Mouse (Mus musculus): ENCODE measurements around the gene Gm973. TPM values are rescaled to one million over a fixed set of nuclear protein-coding genes. Genes with fewer than 3 reads are reported as not detected.

Gene Gm973
- total RNA-seq, 1 experiment from 2014 or later: 7.8 TPM

DNA sequence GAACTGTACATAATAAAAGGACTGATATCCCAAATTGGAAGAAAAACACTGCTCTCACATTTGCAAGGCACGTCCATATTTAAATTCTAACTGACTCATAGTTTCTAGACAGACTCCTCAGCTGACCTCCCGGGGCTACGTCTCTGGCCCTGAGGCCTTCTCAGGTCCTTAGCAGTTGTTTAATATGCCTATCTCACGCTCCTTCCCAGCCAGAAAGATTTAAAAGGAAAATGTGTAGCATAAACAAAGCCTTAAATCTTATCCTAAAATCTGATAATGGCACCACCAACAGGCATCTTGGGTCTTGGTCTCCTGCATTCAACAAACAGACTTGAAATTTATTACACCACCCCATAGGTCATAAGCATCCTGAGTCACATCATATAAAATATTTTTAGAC is 62.7 kb downstream of the Gm973 start:
- ATAC-seq (replicated peaks; ENCODE audit: low read depth, poor library complexity, severe bottlenecking): no peak

DNA sequence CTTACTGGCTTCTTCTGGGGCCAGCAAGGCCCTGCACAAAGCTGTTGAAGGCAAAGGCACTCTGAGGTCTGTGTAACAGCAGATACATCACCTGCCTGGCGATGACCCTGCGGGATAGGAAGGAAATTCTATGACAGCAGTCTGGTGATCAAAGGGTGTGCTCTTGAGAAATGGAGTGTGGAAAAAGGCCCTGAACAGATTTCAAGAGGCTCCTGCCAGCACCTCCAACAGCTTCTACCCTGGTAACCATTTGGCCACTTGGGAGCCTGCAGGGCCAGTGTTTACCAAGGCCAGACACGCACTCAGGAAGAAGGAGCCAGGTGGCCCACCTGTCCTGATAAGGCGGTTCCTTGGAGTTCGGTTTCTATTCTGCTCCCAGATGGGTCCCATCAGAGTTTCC is 63.3 kb downstream of the Gm973 start:
- ATAC-seq (replicated peaks; ENCODE audit: low read depth, poor library complexity, severe bottlenecking): no peak

DNA sequence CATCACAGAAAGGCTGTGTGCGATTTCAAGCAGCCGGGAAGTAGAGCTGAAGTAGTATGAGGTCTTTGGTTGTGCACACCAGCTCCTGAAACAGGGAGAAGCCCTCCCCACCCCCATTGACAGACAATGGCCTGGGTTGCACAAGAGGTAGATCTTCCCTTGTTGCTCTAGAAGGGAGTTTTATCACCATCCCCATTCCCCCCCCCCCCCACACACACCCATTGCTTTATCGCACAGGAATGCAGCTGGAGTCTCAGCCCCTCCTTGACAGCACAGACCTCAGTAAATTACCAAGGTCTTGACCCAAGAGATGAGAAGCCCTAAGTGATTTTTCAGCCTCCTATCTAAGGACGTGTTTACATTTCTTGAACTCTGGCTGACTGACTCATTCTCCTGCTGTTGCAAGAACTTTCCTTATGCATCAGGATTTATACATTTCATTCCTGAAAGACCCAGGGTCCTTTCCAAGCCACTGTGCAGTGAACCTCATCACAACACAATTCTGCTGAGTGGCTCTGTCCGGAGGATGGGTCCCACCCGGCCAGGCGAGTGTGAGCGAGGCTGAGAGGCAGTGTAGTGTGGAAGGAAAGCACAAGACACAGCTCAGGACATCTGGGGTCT is 64.2 kb downstream of the Gm973 start:
- ATAC-seq (replicated peaks; ENCODE audit: low read depth, poor library complexity, severe bottlenecking): no peak

DNA sequence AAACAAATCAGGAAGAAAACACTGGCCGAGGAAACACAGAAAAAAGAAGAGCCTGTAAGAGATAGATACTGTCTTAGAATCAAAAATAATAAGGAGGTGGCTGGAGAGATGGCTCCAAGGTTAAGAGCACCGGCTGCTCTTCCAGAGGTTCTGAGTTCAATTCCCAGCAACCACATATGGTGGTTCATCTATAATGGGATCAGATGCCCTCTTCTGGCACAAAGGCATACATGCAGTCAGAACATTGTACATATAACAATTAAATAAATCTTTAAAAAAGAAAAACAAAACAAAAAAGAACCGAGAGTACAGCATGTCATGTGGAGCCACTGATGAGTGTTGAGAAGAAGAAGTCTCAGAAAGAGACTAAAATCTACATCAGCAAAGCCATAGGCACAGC is 64.8 kb downstream of the Gm973 start:
- no peak for ATAC-seq (replicated peaks; ENCODE audit: low read depth, poor library complexity, severe bottlenecking)

DNA sequence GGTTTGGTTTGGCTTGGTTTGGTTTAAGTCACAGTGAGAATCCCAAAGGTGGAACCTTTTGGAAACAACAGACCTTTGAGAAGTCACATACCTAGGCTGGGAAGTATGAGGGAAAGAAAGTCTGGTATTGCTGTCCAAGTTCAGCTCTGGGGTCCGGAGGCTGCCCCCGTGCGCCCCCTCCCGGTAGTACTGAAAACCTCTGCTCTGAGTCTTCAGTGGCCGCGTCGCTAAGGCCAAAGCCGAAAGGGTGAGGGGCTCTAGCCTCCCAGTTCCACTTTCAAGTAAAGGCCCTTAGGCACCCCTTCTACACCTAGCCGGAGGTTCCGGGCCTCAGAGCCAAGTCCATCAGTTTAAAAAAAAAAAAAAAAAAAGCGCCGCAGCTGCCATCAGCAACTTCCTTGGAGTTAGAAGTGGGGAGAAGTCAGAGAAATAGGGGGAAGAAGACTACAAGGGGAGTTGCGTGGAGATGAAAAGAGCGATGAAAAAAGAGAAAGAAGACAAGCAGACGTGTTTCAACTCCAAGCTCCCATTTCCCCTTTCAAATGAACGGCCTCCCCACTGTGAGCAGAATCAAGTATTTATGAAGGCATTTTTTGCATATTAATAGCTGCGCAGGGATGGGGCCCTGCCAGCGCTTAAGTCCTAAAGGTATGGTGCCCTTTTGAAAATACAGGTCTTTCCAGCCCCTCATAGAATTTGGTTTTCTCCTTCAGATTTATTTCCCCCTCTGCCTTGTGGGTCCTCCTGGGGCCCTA is 68.8 kb downstream of the Gm973 start:
- ATAC-seq (replicated peaks; ENCODE audit: low read depth, poor library complexity, severe bottlenecking): peak; percentile 92

DNA sequence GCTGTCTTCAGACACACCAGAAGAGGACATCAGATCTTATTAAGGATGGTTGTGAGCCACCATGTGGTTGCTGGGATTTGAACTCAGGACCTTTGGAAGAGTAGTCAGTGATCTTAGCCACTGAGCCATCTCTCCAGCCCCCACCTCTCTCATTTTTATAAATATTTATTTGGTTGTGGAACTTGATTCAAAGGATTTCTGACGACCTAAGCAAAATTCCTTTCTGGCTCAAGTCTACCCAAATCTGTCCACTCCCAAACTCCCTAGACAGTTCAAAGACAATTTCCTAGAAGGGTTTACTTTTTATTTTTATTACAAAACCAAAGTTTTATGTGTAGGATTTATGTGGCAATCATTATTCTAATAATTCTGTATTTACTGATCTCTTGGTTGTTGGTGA is 73.2 kb downstream of the Gm973 start:
- ATAC-seq (replicated peaks; ENCODE audit: low read depth, poor library complexity, severe bottlenecking): no peak

DNA sequence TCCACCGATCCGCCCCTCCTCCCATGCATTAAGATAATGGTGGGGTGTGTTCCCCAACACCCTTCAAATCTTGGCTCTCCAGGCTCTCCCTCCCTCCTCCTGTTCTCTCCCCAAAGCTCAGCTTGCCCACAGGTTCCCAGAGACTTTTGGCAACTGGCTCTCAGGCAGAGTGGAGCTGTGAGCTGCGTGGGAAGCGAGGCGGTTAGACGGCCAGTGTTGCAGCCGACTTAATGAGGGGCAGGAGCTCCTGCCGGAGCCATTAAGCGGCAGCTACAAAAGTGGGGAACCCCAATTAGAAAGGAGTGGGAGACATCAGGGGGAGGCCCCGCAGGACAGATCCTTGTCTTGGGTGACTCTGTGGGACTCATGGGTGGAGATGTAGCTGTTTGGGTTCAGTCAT is 76.3 kb downstream of the Gm973 start:
- ATAC-seq (replicated peaks; ENCODE audit: low read depth, poor library complexity, severe bottlenecking): no peak

DNA sequence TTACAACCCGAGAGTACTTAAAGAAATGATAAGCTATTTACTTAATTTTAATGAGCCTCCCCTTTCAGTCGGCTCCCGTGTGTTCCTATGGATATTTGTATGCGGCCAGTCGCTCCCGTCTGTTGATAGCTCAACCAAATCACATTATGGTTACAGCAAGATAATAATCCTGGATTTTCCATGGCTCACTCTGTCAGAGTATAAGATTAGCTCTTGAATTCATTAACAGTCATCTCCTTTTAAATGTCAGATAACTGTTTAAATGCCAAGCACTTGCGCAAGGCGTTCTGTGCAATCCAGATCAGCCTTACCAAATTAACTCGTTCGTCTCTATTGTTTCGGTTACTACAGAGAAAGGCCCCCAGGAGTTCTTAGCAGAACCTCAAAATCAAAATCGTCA is 76.8 kb downstream of the Gm973 start:
- ATAC-seq (replicated peaks; ENCODE audit: low read depth, poor library complexity, severe bottlenecking): no peak

DNA sequence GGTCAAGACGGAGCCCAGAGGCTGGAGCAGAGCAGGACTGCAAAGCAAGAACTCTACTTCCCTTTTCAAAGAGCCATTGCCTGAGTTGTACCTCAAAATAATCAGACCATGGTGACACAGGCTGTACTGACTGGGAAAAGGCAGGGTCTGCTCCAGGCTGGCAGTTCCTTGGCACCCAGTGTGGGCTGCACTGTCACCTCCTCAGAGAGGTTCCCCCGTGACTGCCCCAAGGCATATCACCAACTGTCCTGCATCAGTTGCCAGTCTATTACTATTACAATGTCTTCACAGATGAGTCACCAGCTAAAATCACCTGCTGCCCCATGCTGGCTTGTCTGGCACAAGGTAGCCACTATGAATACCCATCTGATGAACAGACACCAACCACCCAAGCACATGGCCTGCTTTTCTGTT is 77.6 kb downstream of the Gm973 start:
- ATAC-seq (replicated peaks; ENCODE audit: low read depth, poor library complexity, severe bottlenecking): peak; percentile 62

DNA sequence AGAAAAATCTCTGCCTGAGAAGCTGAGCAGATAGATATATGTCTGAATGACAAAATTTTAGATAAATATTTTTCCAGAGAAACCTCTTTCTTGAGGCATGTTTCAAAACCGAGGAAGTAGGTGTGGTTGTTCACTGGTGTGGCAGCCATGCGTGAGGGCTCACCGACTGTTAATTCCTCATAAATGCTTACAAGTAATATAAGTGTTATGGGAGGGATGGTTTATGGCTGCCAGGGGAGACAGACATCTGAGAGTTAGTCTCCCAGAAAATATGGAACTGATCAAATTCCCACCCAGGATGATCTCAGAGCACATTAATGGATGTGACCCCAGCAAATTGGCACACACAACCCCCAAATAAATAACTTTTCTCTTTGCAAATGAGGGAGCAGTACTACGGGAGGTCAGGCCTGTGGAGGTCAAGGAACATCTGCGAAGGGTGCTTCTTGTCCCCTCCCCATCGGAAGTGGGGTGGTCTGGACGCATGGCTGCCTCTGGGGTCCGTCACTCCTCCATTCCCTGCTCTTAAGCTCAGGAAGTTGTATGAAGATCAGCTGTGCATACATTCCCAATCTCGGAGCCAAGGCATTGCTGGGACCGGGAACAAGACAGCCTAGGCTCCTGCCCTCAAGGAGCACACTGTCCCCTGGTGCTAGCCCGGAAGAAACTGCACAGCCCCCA is 78.7 kb downstream of the Gm973 start:
- ATAC-seq (replicated peaks; ENCODE audit: low read depth, poor library complexity, severe bottlenecking): no peak

DNA sequence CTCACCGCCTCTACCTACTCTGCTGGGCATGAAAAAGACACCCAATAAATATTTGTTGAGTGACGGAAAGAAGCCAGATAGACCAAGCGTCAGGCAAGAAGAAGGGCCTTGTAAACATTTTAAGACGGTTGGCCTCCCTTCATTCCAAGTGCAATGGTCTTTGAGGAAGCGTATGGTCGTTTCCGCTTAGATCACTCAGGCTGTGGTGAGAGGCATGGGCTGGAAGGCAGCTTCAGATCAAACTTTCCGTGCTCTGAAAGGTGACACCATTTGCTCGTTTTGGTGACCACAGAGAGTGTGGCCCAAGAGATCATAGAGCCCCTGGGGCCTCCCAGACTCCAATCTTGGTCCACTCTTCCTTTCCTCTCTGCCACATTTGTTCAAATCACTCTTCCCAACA is 79.5 kb downstream of the Gm973 start:
- ATAC-seq (replicated peaks; ENCODE audit: low read depth, poor library complexity, severe bottlenecking): no peak

DNA sequence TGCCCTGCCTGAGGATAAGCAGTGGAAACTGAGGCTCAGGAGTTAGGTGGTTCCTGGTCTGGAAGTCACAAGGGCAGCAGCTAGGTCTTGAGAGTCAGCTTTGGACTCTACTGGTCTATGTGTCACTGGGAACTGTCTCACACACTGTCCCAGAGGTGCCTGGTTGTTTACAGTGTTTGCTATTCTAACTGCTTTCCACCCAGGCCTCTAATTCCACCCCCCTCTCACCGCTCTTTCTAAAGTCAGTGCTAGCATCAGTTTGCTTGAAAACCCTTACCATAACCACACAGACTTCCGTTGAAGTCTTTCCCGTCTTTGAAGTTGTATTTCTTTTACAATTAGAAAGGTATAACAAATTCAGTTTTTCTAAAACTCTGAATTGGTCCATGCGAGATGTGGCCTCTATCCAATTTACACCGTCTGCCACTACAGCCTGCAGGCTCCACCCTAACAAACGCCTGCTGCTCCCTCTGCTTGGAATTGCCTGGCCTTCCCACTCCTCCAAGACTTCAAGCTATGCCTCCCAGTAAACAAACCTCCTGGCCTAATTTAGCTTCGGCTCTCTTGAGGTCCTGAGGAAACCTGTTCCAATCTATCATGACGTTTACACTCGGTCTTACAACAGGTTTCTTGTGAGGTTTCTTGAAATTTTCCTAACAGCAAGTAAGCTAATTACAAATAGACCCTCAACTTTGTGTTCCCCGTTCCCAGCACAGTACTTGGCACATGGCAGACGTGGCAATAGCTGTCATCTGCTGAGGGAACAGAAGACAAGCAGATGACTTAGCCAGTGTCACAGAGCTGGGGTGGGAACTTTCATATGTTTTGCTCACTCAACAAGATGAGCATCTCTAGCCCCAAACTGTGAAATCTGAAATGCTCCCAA is 86.7 kb downstream of the Gm973 start:
- ATAC-seq (replicated peaks; ENCODE audit: low read depth, poor library complexity, severe bottlenecking): no peak

DNA sequence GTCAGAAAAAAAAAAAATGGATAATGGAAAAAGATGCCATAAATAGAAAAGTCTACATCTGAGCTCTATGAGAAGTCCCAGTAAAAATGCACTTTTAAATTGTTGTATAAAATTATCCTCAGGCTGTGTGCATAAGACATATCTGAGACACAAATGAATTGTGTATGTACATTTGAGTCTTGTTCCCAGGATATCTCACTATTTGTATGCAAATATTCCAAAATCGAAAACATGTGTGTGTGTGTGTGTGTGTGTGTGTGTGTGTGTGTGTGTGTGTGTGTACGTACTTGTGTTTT is 87.3 kb downstream of the Gm973 start:
- ATAC-seq (replicated peaks; ENCODE audit: low read depth, poor library complexity, severe bottlenecking): no peak

DNA sequence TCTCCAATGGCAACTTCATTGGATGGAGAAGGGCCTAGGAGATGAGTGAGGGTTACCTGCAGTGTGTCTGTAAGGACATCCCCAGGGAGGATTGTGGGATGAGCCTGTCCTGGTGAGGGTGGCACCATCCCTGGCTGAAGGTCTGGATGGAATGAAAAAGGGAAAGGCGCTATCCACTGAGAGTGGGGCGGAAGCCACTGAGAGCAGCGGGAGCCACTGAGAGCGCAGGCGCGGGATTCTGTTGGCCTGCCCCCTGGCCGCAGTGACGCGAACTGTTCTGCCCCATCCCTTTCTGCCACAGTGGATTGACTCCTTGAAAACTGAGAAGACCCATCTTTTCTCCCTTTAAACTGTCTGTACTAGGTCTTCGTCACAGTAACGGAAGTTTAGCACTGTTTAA is 87.8 kb downstream of the Gm973 start:
- ATAC-seq (replicated peaks; ENCODE audit: low read depth, poor library complexity, severe bottlenecking): peak; percentile 68; the same call in 1 of the 2 replicates

DNA sequence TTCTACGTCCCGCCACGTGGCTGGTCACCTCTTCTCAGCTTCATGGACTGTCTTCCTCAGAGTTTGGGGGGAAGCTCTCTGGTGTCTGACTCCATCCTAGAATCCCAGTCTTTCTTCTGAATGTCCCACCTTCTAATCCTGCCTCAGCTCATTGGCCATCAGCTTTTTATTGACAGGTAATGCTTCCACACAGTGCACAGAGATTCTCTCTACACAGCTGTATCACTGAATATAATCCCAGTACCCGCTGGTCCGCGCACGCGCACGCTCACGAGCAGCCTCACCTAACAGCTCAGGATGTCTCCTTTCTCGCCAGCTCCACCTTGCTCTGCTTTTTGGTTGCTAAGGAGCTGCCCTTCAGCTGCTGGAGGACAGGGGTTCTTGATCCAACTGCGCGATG is 90.4 kb downstream of the Gm973 start:
- ATAC-seq (replicated peaks; ENCODE audit: low read depth, poor library complexity, severe bottlenecking): no peak

DNA sequence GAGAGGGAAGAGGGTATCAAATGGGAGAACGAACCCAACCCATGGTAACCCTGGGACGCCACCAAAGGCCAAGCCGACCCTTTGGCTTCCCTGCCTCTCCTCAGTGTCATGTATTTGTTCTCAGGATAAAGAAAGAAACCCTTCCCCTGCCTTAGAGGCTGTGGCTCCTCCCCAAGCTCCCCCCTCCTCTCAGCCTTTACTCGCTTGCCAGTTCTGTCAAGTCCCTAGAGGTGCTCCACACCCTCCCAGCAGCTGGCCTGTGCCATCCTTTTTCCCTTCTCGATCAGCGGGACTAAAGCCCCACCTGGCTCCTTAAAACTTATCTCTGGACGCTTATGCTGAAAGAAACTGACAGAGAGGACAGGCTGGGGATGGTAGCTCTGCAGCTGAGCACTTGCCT is 91.0 kb downstream of the Gm973 start:
- no peak for ATAC-seq (replicated peaks; ENCODE audit: low read depth, poor library complexity, severe bottlenecking)

DNA sequence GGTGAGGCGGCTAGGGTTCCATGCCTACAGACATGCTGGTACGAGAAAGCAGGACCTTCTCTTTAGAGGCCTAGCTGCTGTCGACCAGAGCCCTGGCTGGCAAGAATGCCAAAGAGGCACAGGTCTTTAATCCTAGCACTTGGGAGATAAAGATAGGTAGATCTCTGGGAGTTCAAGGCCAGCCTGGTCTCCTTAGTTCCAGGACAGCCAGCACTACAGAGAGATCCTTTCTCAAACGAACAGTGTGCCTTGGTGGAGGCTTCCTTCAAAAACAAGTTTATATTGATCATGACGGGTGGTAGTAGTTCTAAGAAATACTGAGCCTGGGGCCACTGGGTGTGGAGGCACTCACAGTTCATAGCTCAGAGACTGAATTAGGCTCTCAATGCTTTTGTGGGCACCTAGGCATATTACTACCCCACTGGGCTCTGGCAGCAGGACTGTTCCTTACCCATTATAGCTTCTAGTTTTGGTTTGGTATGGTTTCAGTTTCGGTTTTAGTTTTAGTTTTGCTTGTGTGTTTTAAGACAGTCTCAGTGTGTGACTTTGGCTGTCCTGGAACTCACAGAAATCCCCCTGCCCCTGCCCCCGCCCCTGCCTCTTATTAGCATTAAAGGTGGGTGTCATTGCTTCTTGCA is 92.2 kb downstream of the Gm973 start:
- 0 out of 2 replicates have a peak, but pooled peaks have one; percentile 8 for ATAC-seq (replicated peaks; ENCODE audit: low read depth, poor library complexity, severe bottlenecking)

DNA sequence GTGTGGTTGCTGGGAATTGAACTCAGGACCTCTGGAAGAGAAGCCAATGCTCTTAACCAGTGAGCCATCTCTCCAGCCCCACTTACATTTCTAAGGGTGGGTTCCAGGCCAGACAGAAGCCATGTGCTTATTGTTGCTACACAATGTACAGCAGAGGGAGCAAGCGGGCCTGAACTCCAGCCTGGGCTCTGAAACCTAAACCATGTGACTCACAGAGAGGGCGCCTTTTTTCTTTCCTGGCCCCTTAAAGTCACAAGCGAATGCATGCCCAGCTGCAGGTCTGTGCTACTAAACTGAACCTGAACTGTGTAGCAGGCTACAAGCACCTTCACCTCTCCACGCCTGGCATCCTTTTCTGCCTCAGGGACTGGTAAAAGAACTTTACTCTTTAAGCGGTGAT is 92.9 kb downstream of the Gm973 start:
- peak; percentile 47; the same call in 1 of the 2 replicates for ATAC-seq (replicated peaks; ENCODE audit: low read depth, poor library complexity, severe bottlenecking)

DNA sequence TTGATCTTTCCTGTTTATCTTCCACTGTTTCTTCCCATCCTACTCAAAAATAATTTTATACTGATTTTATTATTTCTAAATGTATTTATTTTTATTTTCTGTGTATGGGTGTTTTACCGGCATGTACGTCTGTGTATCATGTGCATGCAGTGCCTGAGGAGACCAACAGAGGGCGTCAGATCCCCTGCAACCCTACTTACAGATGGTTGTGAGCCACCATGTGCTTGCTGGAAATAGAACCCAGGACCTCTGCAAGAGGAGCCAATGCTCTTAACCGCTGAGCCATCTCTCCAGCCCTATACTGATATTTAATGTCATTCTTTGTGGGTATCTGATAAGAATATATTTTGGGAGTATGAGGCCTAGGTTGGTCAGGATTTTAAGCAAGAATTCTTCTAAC is 93.4 kb downstream of the Gm973 start:
- ATAC-seq (replicated peaks; ENCODE audit: low read depth, poor library complexity, severe bottlenecking): no peak

DNA sequence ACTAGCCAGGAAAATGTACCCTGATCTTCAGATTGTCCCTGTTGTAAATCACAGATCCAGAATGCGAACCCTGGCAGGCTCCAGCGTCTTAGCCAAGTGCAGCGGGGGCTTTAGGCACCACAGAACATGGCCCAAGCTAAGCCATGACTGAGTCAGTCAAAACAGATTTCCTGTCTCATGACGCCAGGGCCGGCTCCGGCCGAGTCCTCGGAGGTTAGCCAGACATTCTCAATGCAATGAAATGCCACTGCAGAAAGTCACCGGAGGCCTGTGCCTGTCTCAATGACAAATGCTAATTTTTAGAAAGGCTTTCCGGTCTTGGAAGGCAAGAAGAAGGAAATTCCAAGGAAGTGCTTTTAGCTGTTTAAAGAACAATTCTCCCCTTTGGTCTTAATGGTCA is 93.8 kb downstream of the Gm973 start:
- no peak for ATAC-seq (replicated peaks; ENCODE audit: low read depth, poor library complexity, severe bottlenecking)
